Mouse (Mus musculus): ENCODE results near the gene R3hdm2. TPM values are rescaled to one million over a fixed set of nuclear protein-coding genes. Genes with fewer than 3 reads are reported as not detected.

Gene R3hdm2
- polyA plus RNA-seq, 1 experiment: 475 TPM

DNA sequence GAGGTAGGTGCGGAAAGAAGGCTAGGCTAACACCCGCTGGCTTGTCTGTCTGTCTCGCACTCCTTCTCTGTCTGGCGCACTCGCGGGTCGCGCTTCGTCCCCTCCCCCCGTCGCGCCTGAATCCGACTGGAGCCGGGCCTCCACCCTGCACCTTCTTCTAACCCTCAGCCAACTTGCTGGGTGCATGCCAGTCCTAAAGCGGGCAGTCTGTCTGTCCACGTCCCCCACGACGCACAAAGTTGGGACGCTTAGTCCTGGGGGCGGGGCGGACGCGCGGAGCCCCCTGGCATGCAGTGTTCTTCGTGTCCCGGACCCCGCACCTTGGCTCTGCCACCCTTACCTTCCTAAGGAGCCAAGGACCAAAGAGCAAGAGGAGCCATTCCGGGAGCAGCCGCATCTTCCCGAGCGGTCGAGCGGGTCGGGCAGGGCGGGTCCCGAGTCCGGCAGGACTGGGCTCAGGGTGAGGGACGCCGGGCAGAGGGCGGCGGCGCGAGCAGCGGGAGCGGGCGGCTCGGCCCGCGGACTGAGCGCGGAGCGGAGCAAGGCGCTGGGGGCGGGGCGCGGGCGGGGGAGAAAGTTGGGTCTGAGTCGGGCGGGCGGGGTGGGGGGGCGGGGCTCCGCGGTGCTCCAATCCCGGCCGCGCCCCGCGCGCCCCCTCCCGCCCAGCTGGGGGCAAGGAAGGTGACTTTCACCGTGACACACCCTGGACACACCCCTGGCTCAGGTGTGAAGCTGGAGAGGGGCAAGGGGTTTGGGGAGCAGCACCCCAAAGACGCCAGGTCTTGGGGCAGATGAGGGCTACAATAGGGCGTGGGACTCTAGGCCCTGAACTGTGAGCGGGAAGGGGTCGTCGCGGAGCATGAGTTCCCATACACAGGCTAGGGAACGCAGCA lies 154.2 kb downstream of the R3hdm2 start, which contains the start of gene Nxph4:
Gene Nxph4 (minus strand): TSS at position 524 of the 893 bp plus-strand sequence.
- Histone ChIP-seq H3K4me1 (ENCODE audit: control insufficient read depth, insufficient read depth, low read length) (peaks cover 32% of the 10 kb centered on the region), H3K27ac (ENCODE audit: insufficient read depth, low read depth, low read length) (no peak within 1 kb of the TSS), H3K4me3 (ENCODE audit: insufficient read depth, low read depth, low read length) (peak within 1 kb of the TSS; percentile 51)
- TF ChIP-seq CTCF (IDR thresholded peaks at IDR 0.05; ENCODE audit: insufficient read depth, low read depth, low read length): no peak
- TF ChIP-seq POLR2A (IDR thresholded peaks at IDR 0.05; ENCODE audit: insufficient read depth, low read depth, low read length): no peak
- 2% methylated on average over 65 of the region's 78 CpGs for WGBS

- Histone ChIP-seq H3K4me1 (ENCODE audit: control insufficient read depth, insufficient read depth, low read length) (peaks cover 27% of the 10 kb centered on the region), H3K27ac (ENCODE audit: insufficient read depth, low read depth, low read length) (no peak overlapping the region), H3K4me3 (ENCODE audit: insufficient read depth, low read depth, low read length) (peak overlapping the region; percentile 36; the same call in 1 of the 2 replicates)
- TF ChIP-seq POLR2A (IDR thresholded peaks at IDR 0.05; ENCODE audit: insufficient read depth, low read depth, low read length): no peak
- TF ChIP-seq CTCF (IDR thresholded peaks at IDR 0.05; ENCODE audit: insufficient read depth, low read depth, low read length): no peak
- 5% methylated on average over 30 of the region's 30 CpGs for WGBS
Observed at GRCm38 (mm10) chr10:127534929-127535384, 154.8 kb downstream of the R3hdm2 start.

GRCm38 (mm10) chr10:127536586-127537314 lies 156.6 kb downstream of the R3hdm2 start:
- no peak overlapping the region for H3K27ac ChIP-seq (ENCODE audit: insufficient read depth, low read depth, low read length)
- H3K4me1 ChIP-seq (ENCODE audit: control insufficient read depth, insufficient read depth, low read length): peaks cover 27% of the 10 kb centered on the region
- 13% methylated on average over 8 of the region's 8 CpGs for WGBS
- TF ChIP-seq CTCF (IDR thresholded peaks at IDR 0.05; ENCODE audit: insufficient read depth, low read depth, low read length): no peak
- TF ChIP-seq POLR2A (IDR thresholded peaks at IDR 0.05; ENCODE audit: insufficient read depth, low read depth, low read length): no peak
- no peak overlapping the region for H3K4me3 ChIP-seq (ENCODE audit: insufficient read depth, low read depth, low read length)

DNA sequence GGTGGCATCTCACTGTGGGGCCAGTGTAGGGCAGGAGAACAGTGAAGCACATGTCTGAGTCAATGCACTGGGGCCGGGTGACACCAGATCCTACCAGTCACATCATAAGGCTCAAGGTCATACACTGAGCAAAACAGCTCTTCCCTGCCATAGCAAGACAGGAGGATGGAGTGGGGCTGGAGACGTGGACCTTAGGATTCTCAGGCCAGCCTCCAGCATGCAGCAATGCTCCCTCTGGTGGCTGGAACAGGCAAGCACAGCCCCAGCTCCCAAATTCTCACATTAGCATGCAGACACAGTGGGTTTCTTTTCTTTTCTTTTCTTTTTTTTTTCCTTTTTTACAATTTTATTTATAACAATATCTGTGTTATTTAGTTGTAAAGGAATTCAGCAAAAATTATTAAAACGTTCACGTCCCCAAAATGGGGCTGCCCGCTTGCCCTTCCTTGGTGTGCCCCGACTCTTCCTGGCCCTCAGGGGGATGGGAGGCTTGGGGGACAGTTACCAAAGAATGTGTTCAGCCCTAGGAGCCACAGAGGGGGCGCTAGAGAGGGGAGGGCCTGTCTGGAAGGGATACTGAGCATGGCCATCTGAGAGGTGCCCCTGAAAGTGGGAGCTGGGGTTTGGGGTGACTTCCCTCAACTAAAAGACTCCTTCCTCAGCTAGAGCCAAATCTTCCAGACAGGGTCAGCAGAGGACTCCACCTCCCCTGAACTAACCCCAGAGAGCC lies 157.9 kb downstream of the R3hdm2 start:
- Histone ChIP-seq H3K4me1 (ENCODE audit: control insufficient read depth, insufficient read depth, low read length) (peaks cover 24% of the 10 kb centered on the region), H3K27ac (ENCODE audit: insufficient read depth, low read depth, low read length) (no peak overlapping the region), H3K4me3 (ENCODE audit: insufficient read depth, low read depth, low read length) (no peak overlapping the region)
- TF ChIP-seq POLR2A (IDR thresholded peaks at IDR 0.05; ENCODE audit: insufficient read depth, low read depth, low read length) (no peak), CTCF (IDR thresholded peaks at IDR 0.05; ENCODE audit: insufficient read depth, low read depth, low read length) (peak; percentile 86)
- WGBS: 25% methylated on average over 7 of the region's 7 CpGs

DNA sequence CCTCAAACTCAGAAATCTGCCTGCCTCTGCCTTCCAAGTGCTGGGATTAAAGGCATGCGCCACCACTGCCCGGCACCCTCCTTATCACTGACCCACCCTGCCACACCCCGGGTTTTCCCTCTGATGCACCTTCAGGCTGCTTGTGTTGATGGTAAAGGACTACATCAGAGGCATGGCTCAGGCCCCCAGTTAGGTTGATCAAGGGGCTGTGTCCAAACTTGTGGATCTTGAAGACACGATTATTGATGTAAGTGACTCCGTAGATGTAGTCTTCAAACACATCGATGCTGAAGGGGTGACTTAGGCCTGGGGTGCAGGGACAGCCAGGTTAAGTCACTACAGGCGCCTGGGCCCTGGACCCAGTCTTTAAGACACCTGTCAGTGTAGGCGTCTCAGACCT lies 161.4 kb downstream of the R3hdm2 start:
- 98% methylated on average over 8 of the region's 8 CpGs for WGBS
- no peak overlapping the region for H3K27ac ChIP-seq (ENCODE audit: insufficient read depth, low read depth, low read length)
- TF ChIP-seq POLR2A (IDR thresholded peaks at IDR 0.05; ENCODE audit: insufficient read depth, low read depth, low read length): no peak
- no peak for TF ChIP-seq CTCF (IDR thresholded peaks at IDR 0.05; ENCODE audit: insufficient read depth, low read depth, low read length)
- peaks cover 5% of the 10 kb centered on the region; the same call in 1 of the 2 replicates for H3K4me1 ChIP-seq (ENCODE audit: control insufficient read depth, insufficient read depth, low read length)
- no peak overlapping the region for H3K4me3 ChIP-seq (ENCODE audit: insufficient read depth, low read depth, low read length)

DNA sequence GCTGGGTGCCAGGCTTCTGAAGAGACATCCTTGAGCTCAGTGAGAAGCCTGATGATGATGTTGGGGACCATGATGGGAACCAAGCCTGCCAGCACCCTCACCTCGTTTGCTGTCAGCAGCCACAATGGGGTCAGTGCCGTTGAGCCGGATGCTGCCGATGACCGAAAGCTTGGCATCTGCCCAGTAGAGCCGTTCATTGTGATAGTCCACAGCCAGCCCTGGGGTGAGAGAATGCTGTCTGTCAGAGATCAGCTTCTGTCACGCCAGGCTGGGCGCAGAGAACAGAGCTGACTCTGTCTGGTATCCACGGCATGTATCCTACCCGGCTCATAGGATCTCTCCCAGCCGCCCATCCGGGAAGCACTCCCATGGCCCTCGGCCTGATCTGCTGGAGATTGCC lies 162.0 kb downstream of the R3hdm2 start:
- Histone ChIP-seq H3K27ac (ENCODE audit: insufficient read depth, low read depth, low read length) (no peak overlapping the region), H3K4me3 (ENCODE audit: insufficient read depth, low read depth, low read length) (no peak overlapping the region), H3K4me1 (ENCODE audit: control insufficient read depth, insufficient read depth, low read length) (0 out of 2 replicates have a peak, but pooled peaks cover 4% of the 10 kb centered on the region)
- TF ChIP-seq POLR2A (IDR thresholded peaks at IDR 0.05; ENCODE audit: insufficient read depth, low read depth, low read length): no peak
- 55% methylated on average over 13 of the region's 13 CpGs for WGBS

DNA sequence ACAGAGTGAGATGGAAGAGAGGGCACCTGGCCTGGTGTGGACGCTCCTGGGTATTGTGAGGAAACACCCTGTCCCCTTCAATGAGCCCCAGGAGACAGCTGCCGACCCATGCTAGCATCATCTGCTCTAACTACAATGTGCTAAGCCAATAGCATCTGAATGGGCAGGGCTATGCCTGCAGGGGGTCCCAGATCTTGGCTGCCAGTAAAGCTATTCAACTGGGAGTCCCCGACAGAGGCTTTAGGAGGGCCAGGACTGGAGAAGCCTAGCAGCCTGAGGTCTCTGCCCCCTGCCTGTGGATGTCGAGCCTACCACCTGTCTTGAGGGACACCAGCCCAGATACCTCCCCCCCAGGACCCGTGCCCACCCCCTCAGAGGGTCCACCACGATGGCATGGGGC lies 162.6 kb downstream of the R3hdm2 start:
- Histone ChIP-seq H3K4me3 (ENCODE audit: insufficient read depth, low read depth, low read length) (no peak overlapping the region), H3K4me1 (ENCODE audit: control insufficient read depth, insufficient read depth, low read length) (0 out of 2 replicates have a peak, but pooled peaks cover 1% of the 10 kb centered on the region), H3K27ac (ENCODE audit: insufficient read depth, low read depth, low read length) (no peak overlapping the region)
- TF ChIP-seq POLR2A (IDR thresholded peaks at IDR 0.05; ENCODE audit: insufficient read depth, low read depth, low read length) (no peak), CTCF (IDR thresholded peaks at IDR 0.05; ENCODE audit: insufficient read depth, low read depth, low read length) (no peak)
- 52% methylated on average over 6 of the region's 6 CpGs for WGBS

- no peak overlapping the region for H3K27ac ChIP-seq (ENCODE audit: insufficient read depth, low read depth, low read length)
- WGBS: 66% methylated on average over 3 of the region's 3 CpGs
- TF ChIP-seq POLR2A (IDR thresholded peaks at IDR 0.05; ENCODE audit: insufficient read depth, low read depth, low read length) (no peak), CTCF (IDR thresholded peaks at IDR 0.05; ENCODE audit: insufficient read depth, low read depth, low read length) (no peak)
- no peak overlapping the region for H3K4me3 ChIP-seq (ENCODE audit: insufficient read depth, low read depth, low read length)
- no peaks in the 10 kb centered on the region for H3K4me1 ChIP-seq (ENCODE audit: control insufficient read depth, insufficient read depth, low read length)
Observed at GRCm38 (mm10) chr10:127543916-127544315, 163.8 kb downstream of the R3hdm2 start.
